Mouse (Mus musculus) thymus, adult 2 months (tissue): ENCODE measurements around the gene Cryl1.

ENCODE experiments used
- CTCF ChIP-seq: fragments of 200-500 bp; IDR thresholded peaks from 2 replicates; pipeline ENCODE4 v1.5.1; 2012; ENCODE audit warnings: mild to moderate bottlenecking, control low read depth, low read length, moderate library complexity, borderline replicate concordance; ENCODE audit not compliant: control insufficient read depth, poor library complexity, insufficient read depth; ENCODE audit errors: extremely low read depth
- POLR2A ChIP-seq: fragments of 200-500 bp; IDR thresholded peaks from 2 replicates; pipeline ENCODE4 v1.6.1; 2012; ENCODE audit warnings: mild to moderate bottlenecking, low read length, control low read depth, moderate library complexity; ENCODE audit not compliant: control insufficient read depth, poor library complexity, insufficient read depth; ENCODE audit errors: extremely low read depth

GRCm38 (mm10) chr14:57385667-57386066 lies 12.7 kb downstream of the Cryl1 start:
- TF ChIP-seq CTCF (no peak), POLR2A (no peak)
